8 mouse cellular contexts compared by ENCODE assay signal in the genomic region with DNA sequence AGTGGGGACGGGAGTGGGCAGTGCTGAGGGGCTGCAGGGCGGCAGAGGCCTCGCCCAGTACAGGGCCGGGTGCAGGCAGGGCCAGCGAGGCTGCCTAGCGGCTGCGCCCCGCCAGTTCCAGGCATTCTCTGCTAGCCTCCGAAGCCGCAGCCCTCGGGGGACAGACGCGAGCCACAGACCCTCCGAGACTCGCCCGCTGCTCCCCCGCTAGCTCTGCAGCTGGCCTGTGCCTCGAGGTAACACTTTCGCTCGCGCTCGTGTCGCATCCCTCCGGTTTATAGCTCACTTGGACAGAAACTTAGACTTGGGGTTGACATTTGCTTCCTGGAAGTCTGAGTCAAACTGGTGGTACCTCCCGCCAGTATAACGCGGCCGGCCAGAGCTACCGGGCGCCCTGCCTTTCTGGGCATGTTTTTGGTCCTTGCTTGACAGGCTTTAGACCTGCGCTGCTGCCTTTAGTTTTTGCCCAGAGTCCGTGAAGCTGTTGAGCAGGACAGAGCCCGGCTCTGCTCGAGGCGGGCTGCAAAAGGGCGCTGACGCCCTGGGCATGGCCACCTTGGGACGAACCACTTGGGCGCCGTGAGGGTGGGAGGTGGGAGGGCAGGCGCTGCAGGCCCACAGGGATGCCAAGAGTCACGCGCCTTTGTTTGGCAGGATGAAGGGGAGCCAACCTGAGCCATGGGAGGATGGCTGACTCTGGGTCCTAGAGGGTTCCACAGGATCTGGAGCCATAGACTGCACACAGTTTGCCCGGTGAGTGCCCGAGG. TPM values are rescaled to one million over a fixed set of nuclear protein-coding genes. Genes with fewer than 3 reads are reported as not detected.
A peak's percentile ranks its signal among the peaks of the same experiment; 100 is the strongest.
DNase-seq lines count a peak whose midpoint lies in the region; ATAC-seq lines count a peak whose summit lies in the region.

No protein-coding gene starts in this region.

- DNase-seq in CD4-positive, CD25-positive, alpha-beta regulatory T cell, adult 2 months (ENCODE audit: low read depth, low spot score): peak; percentile 22
- no peak for DNase-seq in neural tube, embryonic 11.5 days (ENCODE audit: low spot score)
- DNase-seq in neural tube, embryonic 10.5 days (ENCODE audit: extremely low spot score, low spot score): no peak
- DNase-seq in limb, embryonic 11.5 days (ENCODE audit: low spot score): no peak
- DNase-seq in lung, postnatal 10 days: no peak

- peaks cover 19% of the 10 kb centered on the region for H3K4me1 ChIP-seq in neural tube, embryonic 11.5 days (ENCODE audit: control insufficient read depth, insufficient read depth, low read length)
- H3K4me1 ChIP-seq in heart, embryonic 13.5 days: peaks cover 49% of the 10 kb centered on the region
- peaks cover 18% of the 10 kb centered on the region for H3K4me1 ChIP-seq in limb, embryonic 11.5 days (ENCODE audit: control insufficient read depth, insufficient read depth, low read length)
- H3K4me1 ChIP-seq in stomach, embryonic 14.5 days (ENCODE audit: control insufficient read depth, insufficient read depth, low read length): peaks cover 21% of the 10 kb centered on the region

- H3K4me3 ChIP-seq in neural tube, embryonic 11.5 days (ENCODE audit: low read depth, low read length): peak overlapping the region; percentile 48; the same call in 1 of the 2 replicates
- H3K4me3 ChIP-seq in heart, embryonic 13.5 days: peak overlapping the region; percentile 64
- peak overlapping the region; percentile 33 for H3K4me3 ChIP-seq in limb, embryonic 11.5 days (ENCODE audit: low read depth, low read length)
- H3K4me3 ChIP-seq in stomach, embryonic 14.5 days (ENCODE audit: low read depth, low read length): no peak overlapping the region

- H3K9ac ChIP-seq in neural tube, embryonic 11.5 days (ENCODE audit: low read length): peak overlapping the region; percentile 60
- peak overlapping the region; percentile 81 for H3K9ac ChIP-seq in heart, embryonic 13.5 days
- H3K9ac ChIP-seq in limb, embryonic 11.5 days (ENCODE audit: low read length): no peak overlapping the region; the same call in 1 of the 2 replicates
- no peak overlapping the region for H3K9ac ChIP-seq in stomach, embryonic 14.5 days (replicated peaks; ENCODE audit: low read depth, low read length)

- H3K9me3 ChIP-seq in neural tube, embryonic 11.5 days (ENCODE audit: control insufficient read depth, low read length): no peaks in the 10 kb centered on the region
- no peaks in the 10 kb centered on the region for H3K9me3 ChIP-seq in heart, embryonic 13.5 days
- H3K9me3 ChIP-seq in limb, embryonic 11.5 days (ENCODE audit: control insufficient read depth, low read length): no peaks in the 10 kb centered on the region
- no peaks in the 10 kb centered on the region for H3K9me3 ChIP-seq in stomach, embryonic 14.5 days (ENCODE audit: control insufficient read depth, low read depth, low read length)

- no peaks in the 10 kb centered on the region for H3K27me3 ChIP-seq in neural tube, embryonic 11.5 days (ENCODE audit: control insufficient read depth, insufficient read depth, low read length)
- no peaks in the 10 kb centered on the region for H3K27me3 ChIP-seq in heart, embryonic 13.5 days (replicated peaks)
- no peaks in the 10 kb centered on the region for H3K27me3 ChIP-seq in limb, embryonic 11.5 days (ENCODE audit: control insufficient read depth, insufficient read depth, low read length)
- no peaks in the 10 kb centered on the region for H3K27me3 ChIP-seq in stomach, embryonic 14.5 days (ENCODE audit: control insufficient read depth, insufficient read depth, low read length)

- no peak for ATAC-seq in CD4-positive, CD25-positive, alpha-beta regulatory T cell, adult 4 months
- no peak for ATAC-seq in neural tube, embryonic 11.5 days (ENCODE audit: insufficient read depth, low FRiP score, low TSS enrichment)
- no peak for ATAC-seq in heart, embryonic 13.5 days (ENCODE audit: extremely low read depth, insufficient number of reproducible peaks, low FRiP score, low TSS enrichment)
- ATAC-seq in limb, embryonic 11.5 days (ENCODE audit: insufficient number of reproducible peaks, low FRiP score, low TSS enrichment, low read depth): no peak
- ATAC-seq in stomach, embryonic 14.5 days (ENCODE audit: insufficient number of reproducible peaks, insufficient read depth, low FRiP score, low read depth): no peak

- WGBS in neural tube, embryonic 11.5 days: 90% methylated on average over 45 of the region's 45 CpGs
- WGBS in heart, embryonic 13.5 days: 78% methylated on average over 45 of the region's 45 CpGs
- 85% methylated on average over 45 of the region's 45 CpGs for WGBS in limb, embryonic 11.5 days
- 83% methylated on average over 45 of the region's 45 CpGs for WGBS in stomach, embryonic 14.5 days

- H3K4me2 ChIP-seq in neural tube, embryonic 11.5 days (ENCODE audit: low read depth): peak overlapping the region; percentile 62; the same call in 1 of the 2 replicates
- peak overlapping the region; percentile 72 for H3K4me2 ChIP-seq in heart, embryonic 13.5 days
- H3K4me2 ChIP-seq in limb, embryonic 11.5 days (ENCODE audit: low read depth, severe bottlenecking): peak overlapping the region; percentile 46; the same call in 1 of the 2 replicates
- H3K4me2 ChIP-seq in stomach, embryonic 14.5 days (replicated peaks; ENCODE audit: low read depth, low read length): peak overlapping the region; percentile 50

- H3K36me3 ChIP-seq in neural tube, embryonic 11.5 days (ENCODE audit: control insufficient read depth, insufficient read depth, low read length): peaks cover 18% of the 10 kb centered on the region
- H3K36me3 ChIP-seq in heart, embryonic 13.5 days: peaks cover 36% of the 10 kb centered on the region
- H3K36me3 ChIP-seq in limb, embryonic 11.5 days (ENCODE audit: control insufficient read depth, insufficient read depth, low read length): peaks cover 19% of the 10 kb centered on the region
- H3K36me3 ChIP-seq in stomach, embryonic 14.5 days (ENCODE audit: control insufficient read depth, insufficient read depth, low read length): peaks cover 26% of the 10 kb centered on the region

- peak overlapping the region; percentile 74 for H3K27ac ChIP-seq in neural tube, embryonic 11.5 days (ENCODE audit: low read depth, low read length)
- H3K27ac ChIP-seq in heart, embryonic 13.5 days (replicated peaks): peak overlapping the region; percentile 82
- H3K27ac ChIP-seq in limb, embryonic 11.5 days (replicated peaks; ENCODE audit: low read depth, low read length): peak overlapping the region; percentile 33
- H3K27ac ChIP-seq in stomach, embryonic 14.5 days (ENCODE audit: low read length): peak overlapping the region; percentile 85; the same call in 1 of the 2 replicates

RNA-seq across cellular contexts. Expression of a gene that starts 0.8 kb away (rescaled TPM):
- polyA plus RNA-seq in CD4-positive, CD25-positive, alpha-beta regulatory T cell, adult 4 months (2017; shearing (Covaris generic)): 10 to 100 TPM; 21.6 to 23.5 TPM
- 8.8 and 10.8 TPM in 2 replicates for polyA plus RNA-seq in neural tube, embryonic 11.5 days (2014; fragmentation: Nextera tagmentation; extraction: Ambion mirVana)
- 10.4 and 13.1 TPM in 2 replicates for polyA plus RNA-seq in heart, embryonic 13.5 days (2015; fragmentation: Nextera tagmentation; extraction: Ambion mirVana)
- 5.9 and 7.2 TPM in 2 replicates for polyA plus RNA-seq in limb, embryonic 11.5 days (2014; fragmentation: Nextera tagmentation; extraction: Ambion mirVana)
- 12.5 and 13.9 TPM in 2 replicates for polyA plus RNA-seq in stomach, embryonic 14.5 days (2014; fragmentation: Nextera tagmentation; extraction: Ambion mirVana)

RNA-seq across cellular contexts. Expression of a gene that starts 6.2 kb away (rescaled TPM):
- 100 to 1,000 TPM; 124 to 272 TPM for polyA plus RNA-seq in CD4-positive, CD25-positive, alpha-beta regulatory T cell, adult 4 months (2017; shearing (Covaris generic))
- polyA plus RNA-seq in neural tube, embryonic 11.5 days (2014; fragmentation: Nextera tagmentation; extraction: Ambion mirVana): 84.0 and 85.1 TPM in 2 replicates
- polyA plus RNA-seq in heart, embryonic 13.5 days (2015; fragmentation: Nextera tagmentation; extraction: Ambion mirVana): 87.9 and 96.4 TPM in 2 replicates
- polyA plus RNA-seq in limb, embryonic 11.5 days (2014; fragmentation: Nextera tagmentation; extraction: Ambion mirVana): 67.9 and 68.1 TPM in 2 replicates
- 92.7 and 105 TPM in 2 replicates for polyA plus RNA-seq in stomach, embryonic 14.5 days (2014; fragmentation: Nextera tagmentation; extraction: Ambion mirVana)

RNA-seq across cellular contexts. Expression of a gene that starts 7.3 kb away (rescaled TPM):
- under 1 TPM in 1 of 2 experiments, not detected in 1; 0.28 TPM for polyA plus RNA-seq in CD4-positive, CD25-positive, alpha-beta regulatory T cell, adult 4 months (2017; shearing (Covaris generic))
- 36.2 and 38.9 TPM in 2 replicates for polyA plus RNA-seq in neural tube, embryonic 11.5 days (2014; fragmentation: Nextera tagmentation; extraction: Ambion mirVana)
- 8.5 and 10.6 TPM in 2 replicates for polyA plus RNA-seq in heart, embryonic 13.5 days (2015; fragmentation: Nextera tagmentation; extraction: Ambion mirVana)
- polyA plus RNA-seq in limb, embryonic 11.5 days (2014; fragmentation: Nextera tagmentation; extraction: Ambion mirVana): 51.3 and 54.8 TPM in 2 replicates
- polyA plus RNA-seq in stomach, embryonic 14.5 days (2014; fragmentation: Nextera tagmentation; extraction: Ambion mirVana): 12.2 and 12.5 TPM in 2 replicates

RNA-seq across cellular contexts. Expression of a gene that starts 23.9 kb away (rescaled TPM):
- 1 to 10 TPM; 4.6 to 8.2 TPM for polyA plus RNA-seq in CD4-positive, CD25-positive, alpha-beta regulatory T cell, adult 4 months (2017; shearing (Covaris generic))
- 70.0 and 78.2 TPM in 2 replicates for polyA plus RNA-seq in neural tube, embryonic 11.5 days (2014; fragmentation: Nextera tagmentation; extraction: Ambion mirVana)
- polyA plus RNA-seq in heart, embryonic 13.5 days (2015; fragmentation: Nextera tagmentation; extraction: Ambion mirVana): 15.6 and 15.7 TPM in 2 replicates
- polyA plus RNA-seq in limb, embryonic 11.5 days (2014; fragmentation: Nextera tagmentation; extraction: Ambion mirVana): 59.3 and 60.9 TPM in 2 replicates
- 29.3 and 32.1 TPM in 2 replicates for polyA plus RNA-seq in stomach, embryonic 14.5 days (2014; fragmentation: Nextera tagmentation; extraction: Ambion mirVana)

RNA-seq across cellular contexts. Expression of a gene that starts 31.3 kb away (rescaled TPM):
- 1 to 10 TPM; 1.3 to 1.4 TPM for polyA plus RNA-seq in CD4-positive, CD25-positive, alpha-beta regulatory T cell, adult 4 months (2017; shearing (Covaris generic))
- polyA plus RNA-seq in neural tube, embryonic 11.5 days (2014; fragmentation: Nextera tagmentation; extraction: Ambion mirVana): 11.1 and 11.3 TPM in 2 replicates
- polyA plus RNA-seq in heart, embryonic 13.5 days (2015; fragmentation: Nextera tagmentation; extraction: Ambion mirVana): 1.6 and 2.5 TPM in 2 replicates
- polyA plus RNA-seq in limb, embryonic 11.5 days (2014; fragmentation: Nextera tagmentation; extraction: Ambion mirVana): 4.7 and 6.5 TPM in 2 replicates
- 7.5 and 10.1 TPM in 2 replicates for polyA plus RNA-seq in stomach, embryonic 14.5 days (2014; fragmentation: Nextera tagmentation; extraction: Ambion mirVana)

Comparison
In these comparisons a context has a peak if more than half of its experiments do, and no peak if none do; other contexts are left out.
1. H3K27ac ChIP-seq: peak in every context shown above with its lines; median percentile 85 in stomach, embryonic 14.5 days; 82 in heart, embryonic 13.5 days; 74 in neural tube, embryonic 11.5 days; 33 in limb, embryonic 11.5 days.
2. H3K9ac ChIP-seq: peak in neural tube, embryonic 11.5 days (single experiment) and heart, embryonic 13.5 days (single experiment); none in limb, embryonic 11.5 days (single experiment) and stomach, embryonic 14.5 days (single experiment).
3. Peak in every context shown above with its lines, with median percentiles within 50 percentile points of each other: H3K4me2 ChIP-seq.